Comparison of ENCODE assay signal across 22 mouse cellular contexts in genomic region chr12:12023819-12024470, GRCm38 (mm10).
DNase-seq lines count a peak whose midpoint lies in the region; ATAC-seq and TF ChIP-seq lines count a peak whose summit lies in the region.
"Had no signal": no experiment of that assay in that cellular context is flagged by ENCODE, and none has a peak within 500 bp of the region (broad histone marks: within the 10 kb centered on the region; RNA-seq: fewer than 3 reads in every experiment).

No protein-coding gene starts in this region.

- no peak for TF ChIP-seq CTCF in forebrain, postnatal 0 days (IDR thresholded peaks at IDR 0.05; ENCODE audit: low read depth)
- no peak for TF ChIP-seq CTCF in brain, embryonic 14.5 days (IDR thresholded peaks at IDR 0.05; ENCODE audit: borderline replicate concordance, extremely low read depth, insufficient read depth, insufficient read length)

- TF ChIP-seq POLR2A in brain, embryonic 14.5 days (IDR thresholded peaks at IDR 0.05; ENCODE audit: borderline replicate concordance, extremely low read depth, insufficient read depth, insufficient read length, poor library complexity, severe bottlenecking): no peak

- 63% methylated on average over 6 of the region's 6 CpGs for whole genome bisulfite sequencing in forebrain, postnatal 0 days
- 92% methylated on average over 6 of the region's 6 CpGs for WGBS in forebrain, embryonic 10.5 days
- 88% methylated on average over 6 of the region's 6 CpGs for WGBS in hindbrain, embryonic 11.5 days

- intact Hi-C loops in left cerebral cortex, postnatal 10 days (cut with DNase I): no loop called here
- intact Hi-C loops in left cerebral cortex, postnatal 25 days (cut with DNase I): no loop called here

- no peak for ATAC-seq in forebrain, postnatal 0 days
- no peak for ATAC-seq in hindbrain, embryonic 11.5 days (ENCODE audit: low FRiP score)
- no peak for ATAC-seq in granulocyte monocyte progenitor cell, adult 5-6 weeks (replicated peaks; ENCODE audit: poor library complexity, severe bottlenecking)
- ATAC-seq: forebrain, embryonic 15.5 days had no signal

- no peak overlapping the region for H3K27ac ChIP-seq in forebrain, postnatal 0 days (ENCODE audit: low read depth, low read length)
- H3K27ac ChIP-seq in forebrain, embryonic 10.5 days: no peak overlapping the region
- no peak overlapping the region for H3K27ac ChIP-seq in hindbrain, embryonic 11.5 days (ENCODE audit: low read depth, low read length)
- H3K27ac ChIP-seq: forebrain, embryonic 15.5 days; hindbrain, embryonic 13.5 days; kidney, embryonic 15.5 days; limb, embryonic 13.5 days; liver, embryonic 15.5 days; neural tube, embryonic 12.5 days; stomach, embryonic 15.5 days had no signal

- peak; percentile 7 for DNase-seq in forebrain, postnatal 0 days
- DNase-seq in forebrain, embryonic 10.5 days (ENCODE audit: extremely low spot score, low spot score): no peak
- peak; percentile 21 to 47 for DNase-seq in left cerebral cortex, adult 18-20 months (ENCODE audit: low spot score in 2 of 2)
- DNase-seq in left cerebral cortex, postnatal 10 days (ENCODE audit: extremely low spot score in 1 of 2, low spot score in 2 of 2): no peak
- peak; percentile 37 for DNase-seq in brain, embryonic 14.5 days (ENCODE audit: low read depth)
- peak; percentile 20 to 85 for DNase-seq in left cerebral cortex, postnatal 25 days (ENCODE audit: low spot score in 2 of 2)
- no peak for DNase-seq in hindbrain, embryonic 11.5 days (ENCODE audit: low spot score)
- DNase-seq: embryo, embryonic 11 days; gastrocnemius, postnatal 14 days; lung, postnatal 10 days; spleen, adult 18-20 months; thymus, postnatal 36 days had no signal

- no peaks in the 10 kb centered on the region for H3K36me3 ChIP-seq in forebrain, postnatal 0 days (ENCODE audit: insufficient read depth)
- no peaks in the 10 kb centered on the region for H3K36me3 ChIP-seq in forebrain, embryonic 10.5 days (replicated peaks)
- no peaks in the 10 kb centered on the region for H3K36me3 ChIP-seq in hindbrain, embryonic 11.5 days (ENCODE audit: control insufficient read depth, insufficient read depth, low read length)
- H3K36me3 ChIP-seq: forebrain, embryonic 15.5 days; hindbrain, embryonic 13.5 days; kidney, embryonic 15.5 days; limb, embryonic 13.5 days; liver, embryonic 15.5 days; neural tube, embryonic 12.5 days; stomach, embryonic 15.5 days had no signal

- H3K27me3 ChIP-seq in forebrain, postnatal 0 days (ENCODE audit: insufficient read depth, low read length): no peaks in the 10 kb centered on the region
- H3K27me3 ChIP-seq in forebrain, embryonic 10.5 days (ENCODE audit: poor library complexity, severe bottlenecking): no peaks in the 10 kb centered on the region
- H3K27me3 ChIP-seq in hindbrain, embryonic 11.5 days (ENCODE audit: control insufficient read depth, insufficient read depth, low read length): no peaks in the 10 kb centered on the region
- H3K27me3 ChIP-seq: CH12.LX; forebrain, embryonic 15.5 days; hindbrain, embryonic 13.5 days; kidney, embryonic 15.5 days; limb, embryonic 13.5 days; liver, embryonic 15.5 days; megakaryocyte, embryonic 14.5 days; neural tube, embryonic 12.5 days; stomach, embryonic 15.5 days had no signal

- no peak overlapping the region for H3K9ac ChIP-seq in forebrain, postnatal 0 days
- no peak overlapping the region for H3K9ac ChIP-seq in hindbrain, embryonic 11.5 days (ENCODE audit: low read depth, low read length)
- H3K9ac ChIP-seq: forebrain, embryonic 15.5 days; hindbrain, embryonic 13.5 days; kidney, embryonic 15.5 days; limb, embryonic 13.5 days; liver, embryonic 15.5 days; neural tube, embryonic 12.5 days; stomach, embryonic 15.5 days had no signal

- no peaks in the 10 kb centered on the region for H3K4me1 ChIP-seq in forebrain, postnatal 0 days (ENCODE audit: insufficient read depth)
- H3K4me1 ChIP-seq in forebrain, embryonic 10.5 days: no peaks in the 10 kb centered on the region
- H3K4me1 ChIP-seq in hindbrain, embryonic 11.5 days (replicated peaks; ENCODE audit: control insufficient read depth, insufficient read depth, low read length): no peaks in the 10 kb centered on the region
- H3K4me1 ChIP-seq: forebrain, embryonic 15.5 days; hindbrain, embryonic 13.5 days; kidney, embryonic 15.5 days; limb, embryonic 13.5 days; liver, embryonic 15.5 days; megakaryocyte, embryonic 14.5 days; neural tube, embryonic 12.5 days; stomach, embryonic 15.5 days had no signal

- H3K9me3 ChIP-seq in forebrain, postnatal 0 days (ENCODE audit: low read length): no peaks in the 10 kb centered on the region
- no peaks in the 10 kb centered on the region for H3K9me3 ChIP-seq in forebrain, embryonic 10.5 days
- H3K9me3 ChIP-seq in hindbrain, embryonic 11.5 days (ENCODE audit: control insufficient read depth, low read length): no peaks in the 10 kb centered on the region
- H3K9me3 ChIP-seq: forebrain, embryonic 15.5 days; hindbrain, embryonic 13.5 days; kidney, embryonic 15.5 days; limb, embryonic 13.5 days; liver, embryonic 15.5 days; megakaryocyte, embryonic 14.5 days; neural tube, embryonic 12.5 days; stomach, embryonic 15.5 days had no signal

- no peak overlapping the region for H3K4me3 ChIP-seq in forebrain, postnatal 0 days (ENCODE audit: low read depth, low read length)
- H3K4me3 ChIP-seq in forebrain, embryonic 10.5 days: no peak overlapping the region
- H3K4me3 ChIP-seq in hindbrain, embryonic 11.5 days (ENCODE audit: low read depth, low read length): no peak overlapping the region
- H3K4me3 ChIP-seq: forebrain, embryonic 15.5 days; hindbrain, embryonic 13.5 days; kidney, embryonic 15.5 days; limb, embryonic 13.5 days; liver, embryonic 15.5 days; megakaryocyte, embryonic 14.5 days; neural tube, embryonic 12.5 days; stomach, embryonic 15.5 days had no signal

- no peak overlapping the region for H3K4me2 ChIP-seq in forebrain, postnatal 0 days (ENCODE audit: low read depth)
- no peak overlapping the region for H3K4me2 ChIP-seq in hindbrain, embryonic 11.5 days (replicated peaks; ENCODE audit: low read depth, low read length)
- H3K4me2 ChIP-seq: forebrain, embryonic 15.5 days; hindbrain, embryonic 13.5 days; kidney, embryonic 15.5 days; limb, embryonic 13.5 days; liver, embryonic 15.5 days; neural tube, embryonic 12.5 days; stomach, embryonic 15.5 days had no signal

Comparison
In these comparisons a context has a peak if more than half of its experiments do, and no peak if none do; other contexts are left out.
1. DNase-seq: peak in forebrain, postnatal 0 days (single experiment), left cerebral cortex, adult 18-20 months (2 of 2), brain, embryonic 14.5 days (single experiment) and left cerebral cortex, postnatal 25 days (2 of 2); none in forebrain, embryonic 10.5 days (single experiment), left cerebral cortex, postnatal 10 days (0 of 2) and hindbrain, embryonic 11.5 days (single experiment).